Mouse (Mus musculus) retina, postnatal 1 day (tissue): ENCODE results near the gene Gp5.
"Not testable (repeated sequence)": the region's sequence is repeated elsewhere in the genome, so short reads cannot be mapped to it uniquely, and the experiment has no call there.

Source experiments
- DNase-seq: peaks from one replicate; pipeline ENCODE4 v3.0.0-alpha.2; 2012

Gp5 gene

DNA sequence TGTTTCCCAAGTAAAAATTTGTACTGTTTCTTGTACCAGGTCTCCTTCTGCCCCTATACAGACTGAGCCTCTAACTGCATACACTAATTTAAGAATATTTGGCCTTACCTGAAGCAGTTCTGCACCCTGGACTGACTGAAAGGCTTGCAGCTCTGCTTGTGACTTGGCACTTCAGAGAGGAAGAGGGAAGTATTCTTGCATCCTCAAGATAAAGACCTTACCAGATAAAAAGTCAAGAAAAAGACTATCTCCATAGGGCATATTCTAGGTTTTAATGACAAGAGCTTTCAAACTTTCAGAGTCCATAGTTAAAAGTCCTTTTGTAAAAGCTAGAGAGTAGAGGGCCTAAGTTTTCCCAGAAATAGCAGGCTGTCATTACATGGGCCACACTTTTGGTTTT, at the start of gene Gp5:
Gene Gp5 (minus strand): TSS at position 133 of the 400 bp plus-strand sequence.
- no peak for DNase-seq

DNA sequence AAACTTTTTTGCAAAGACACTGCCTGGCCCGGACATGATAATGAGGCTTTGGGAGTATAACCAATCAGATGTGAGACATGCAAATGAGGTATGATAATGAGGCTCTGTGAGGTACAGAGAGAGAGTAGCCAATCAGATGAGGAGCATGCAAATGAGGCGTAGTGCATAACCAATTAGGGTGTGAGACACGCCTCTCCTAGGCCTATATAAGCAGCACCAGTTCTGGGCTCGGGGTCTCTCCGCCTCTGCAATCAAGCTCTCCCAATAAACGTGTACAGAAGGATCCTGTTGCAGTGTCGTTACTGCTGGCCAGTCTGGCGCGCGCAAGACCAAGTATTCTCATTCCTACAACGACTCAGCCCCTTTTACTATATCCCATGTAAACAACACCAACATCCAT, 42.9 kb upstream of the Gp5 start:
- not testable (repeated sequence) for DNase-seq

DNA sequence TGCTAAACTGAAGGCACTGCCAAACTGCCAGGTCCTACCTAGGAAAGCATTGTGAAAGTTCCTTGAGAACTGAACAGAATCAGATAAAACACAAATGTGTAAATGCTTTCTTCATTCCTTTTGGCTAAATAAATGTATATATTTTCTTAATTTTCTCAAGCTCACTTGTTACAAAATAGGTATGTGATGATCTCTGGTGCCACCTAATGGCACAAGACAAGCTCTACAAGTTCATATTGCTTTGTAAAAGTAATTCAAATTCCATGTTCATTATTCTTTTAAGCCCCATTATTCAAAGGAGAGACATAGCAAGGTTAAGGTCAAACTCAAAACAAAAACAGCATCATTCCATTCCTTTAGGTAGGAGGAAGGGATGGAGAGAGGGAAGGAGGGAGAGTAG, 3.7 kb upstream of the Gp5 start:
- peak; percentile 59 for DNase-seq

DNA sequence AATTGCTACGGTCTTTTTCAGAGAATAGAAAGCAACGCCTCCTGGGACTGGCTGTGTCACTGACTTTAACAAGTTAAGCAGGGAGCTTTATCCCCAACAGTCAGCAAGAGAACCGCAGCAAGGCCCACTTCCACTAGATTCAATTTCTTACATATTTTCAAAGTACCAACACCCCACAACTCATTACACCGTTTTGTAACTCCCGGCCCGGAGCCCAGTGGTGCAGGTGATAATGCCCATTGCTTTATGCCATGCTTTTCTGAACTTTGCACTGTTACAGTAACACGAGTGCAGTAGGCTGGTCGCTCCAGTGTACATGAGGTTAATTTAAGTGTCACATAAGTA, 436 bp downstream of the Gp5 start:
- DNase-seq = no peak

DNA sequence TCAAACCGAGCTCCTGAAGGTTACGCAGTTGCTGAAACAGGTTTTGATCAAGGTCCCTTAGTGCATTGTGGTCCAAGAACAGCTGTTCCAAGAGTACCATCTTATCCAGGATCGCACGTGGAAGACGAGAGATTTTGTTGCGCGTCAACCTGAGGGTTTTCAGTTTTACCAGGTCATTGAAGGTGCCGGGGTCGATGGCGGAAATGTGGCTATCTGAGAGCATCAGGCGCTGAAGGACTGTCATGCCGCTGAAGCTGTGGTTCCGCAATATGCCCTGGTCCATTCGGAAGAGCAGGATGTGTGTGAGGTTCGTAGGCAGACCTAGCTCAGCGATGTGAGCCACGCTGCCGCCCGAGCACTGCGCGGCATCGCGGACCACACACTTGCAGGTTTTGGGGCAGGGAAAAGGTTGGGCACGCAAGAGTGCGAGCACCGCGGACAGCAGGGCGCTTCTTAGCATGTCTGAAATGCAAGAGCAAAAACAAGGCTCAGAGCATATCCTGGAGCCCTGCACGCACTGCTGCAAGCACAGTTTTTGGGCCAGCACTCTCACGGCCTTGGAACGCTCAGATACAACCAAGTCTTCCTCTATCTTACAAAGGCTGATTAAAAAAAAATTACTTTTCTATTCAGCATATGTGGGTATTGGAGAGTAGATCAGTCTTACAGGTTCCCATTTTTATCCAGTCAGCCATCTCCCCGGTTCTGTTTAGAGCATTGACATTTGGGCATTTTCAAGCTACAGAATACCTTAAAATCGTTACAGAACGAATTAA, 996 bp downstream of the Gp5 start:
- peak; percentile 47 for DNase-seq

DNA sequence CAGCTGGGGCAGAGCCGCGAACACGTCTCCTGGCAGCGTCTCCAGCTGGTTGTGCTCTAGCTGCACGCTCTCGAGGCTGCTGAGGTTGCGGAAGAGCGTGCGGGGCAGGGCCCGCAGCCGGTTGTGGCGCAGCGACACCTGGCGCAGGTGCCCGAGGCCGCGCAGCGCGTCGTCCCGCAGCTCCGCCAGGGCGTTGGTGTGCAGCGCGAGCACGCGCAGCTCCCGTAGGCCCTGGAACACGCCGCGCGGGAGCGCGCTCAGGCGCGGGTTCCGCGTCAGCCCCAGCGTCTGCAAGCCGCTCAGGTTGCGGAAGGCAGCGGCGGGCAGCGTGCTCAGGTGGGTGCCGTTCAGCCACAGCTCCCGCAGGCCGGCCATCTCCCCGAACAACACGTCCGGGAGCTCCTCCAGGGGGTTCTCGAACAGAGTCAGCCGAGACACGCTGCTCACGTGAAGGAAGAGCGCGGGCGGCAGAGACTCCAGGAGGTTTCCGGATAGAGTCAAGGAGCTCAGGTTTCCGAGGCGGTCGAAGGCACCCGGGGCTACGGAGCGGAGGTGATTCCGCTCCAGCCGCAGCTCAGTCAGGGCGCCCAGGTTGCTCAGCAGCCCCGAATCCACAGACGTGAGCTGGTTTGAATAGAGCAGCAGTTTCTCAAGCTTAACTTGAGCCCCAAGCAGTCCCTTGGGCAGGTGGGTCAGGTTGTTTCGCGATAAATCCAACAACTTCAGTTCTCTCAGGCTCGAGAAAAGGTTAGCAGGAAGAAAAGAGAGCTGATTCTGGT, 1.8 kb downstream of the Gp5 start:
- DNase-seq = peak; percentile 73

DNA sequence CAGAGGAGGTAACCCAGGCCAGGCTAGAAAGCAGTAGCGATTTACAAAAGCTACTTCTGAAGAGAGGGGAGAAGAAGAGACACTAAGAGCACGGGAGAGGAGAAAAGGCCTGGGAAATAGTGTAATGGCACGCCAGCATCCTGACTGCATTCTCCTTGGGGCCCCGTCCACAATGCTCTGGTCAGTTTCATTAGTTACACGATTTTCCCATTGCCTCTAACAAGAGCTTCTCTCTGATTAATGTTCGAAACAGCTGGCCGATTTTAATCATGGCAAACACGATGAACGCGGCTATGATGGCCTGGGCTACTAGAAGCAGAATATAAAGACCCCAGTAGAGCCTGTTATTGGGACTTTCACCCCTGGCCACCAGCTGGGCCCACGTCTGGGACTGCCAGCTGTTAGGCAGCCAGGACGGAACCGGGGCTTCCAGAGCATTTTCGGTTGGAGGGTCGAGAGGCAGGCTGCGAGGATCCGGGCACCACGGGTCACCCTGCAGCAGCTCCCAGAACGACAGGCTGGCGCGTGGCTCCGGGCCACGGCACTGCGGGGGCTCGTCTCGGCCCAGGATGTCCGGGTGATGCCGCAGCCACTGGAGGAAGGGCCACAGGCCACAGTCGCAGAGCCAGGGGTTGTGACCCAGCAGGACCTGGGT, 2.5 kb downstream of the Gp5 start:
- DNase-seq = no peak

DNA sequence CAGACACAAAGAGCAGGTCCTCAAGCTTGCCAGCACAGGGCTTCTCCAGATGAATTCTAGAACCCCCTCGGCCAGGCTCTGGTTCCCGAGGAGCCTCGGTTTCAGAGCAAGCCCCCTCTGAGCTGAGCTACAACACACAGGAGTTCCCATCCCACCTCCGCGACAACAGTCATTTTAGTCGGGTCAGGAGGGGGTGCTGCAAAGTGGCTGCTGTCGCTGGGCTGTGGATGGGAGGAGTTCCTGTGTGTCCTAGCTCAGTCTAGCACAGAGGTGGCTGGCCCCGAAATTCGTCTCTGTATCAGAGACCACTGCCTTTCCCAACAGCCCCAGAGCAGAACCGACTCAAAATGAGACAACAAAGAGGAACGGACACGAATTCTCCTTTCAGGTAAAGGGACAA, 3.3 kb downstream of the Gp5 start:
- no peak for DNase-seq

DNA sequence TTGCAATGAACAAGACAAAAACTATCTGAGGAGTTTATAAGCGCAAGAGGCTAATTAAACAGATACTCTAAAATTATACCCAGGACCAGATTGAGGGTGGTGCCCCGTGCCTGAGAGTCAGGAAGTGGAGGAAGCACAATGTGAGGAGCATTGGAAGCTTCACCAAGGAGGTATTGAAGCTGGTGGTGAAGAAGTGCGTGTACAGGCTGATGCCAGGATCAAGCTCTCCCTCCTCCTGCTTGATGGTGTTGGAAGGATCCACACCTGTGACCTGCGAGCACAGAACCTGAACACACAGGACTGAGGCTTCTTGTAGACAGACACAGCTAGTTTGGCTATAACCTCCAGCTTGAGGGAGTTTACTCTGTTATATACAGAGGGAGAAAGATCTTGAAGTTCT, 4.5 kb downstream of the Gp5 start:
- no peak for DNase-seq

DNA sequence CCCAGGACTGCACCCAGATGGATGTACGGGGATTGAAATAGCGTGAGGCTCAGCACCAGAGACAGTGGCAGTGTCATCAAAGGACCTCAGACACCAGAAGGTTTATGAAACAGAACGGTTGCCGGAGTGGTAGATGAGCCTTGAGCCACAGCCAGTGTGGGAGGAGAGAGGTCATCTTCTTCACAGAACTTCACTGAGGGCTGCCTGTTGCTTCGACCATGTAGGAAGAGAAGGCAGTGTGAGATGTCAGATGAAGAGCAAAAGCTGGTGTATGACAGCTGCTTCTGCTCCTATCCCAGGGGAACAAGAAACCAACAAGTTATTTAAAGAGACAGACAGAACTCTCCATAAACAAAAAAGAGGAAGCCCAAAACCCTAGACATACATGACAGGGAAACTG, 6.3 kb downstream of the Gp5 start:
- DNase-seq = no peak

DNA sequence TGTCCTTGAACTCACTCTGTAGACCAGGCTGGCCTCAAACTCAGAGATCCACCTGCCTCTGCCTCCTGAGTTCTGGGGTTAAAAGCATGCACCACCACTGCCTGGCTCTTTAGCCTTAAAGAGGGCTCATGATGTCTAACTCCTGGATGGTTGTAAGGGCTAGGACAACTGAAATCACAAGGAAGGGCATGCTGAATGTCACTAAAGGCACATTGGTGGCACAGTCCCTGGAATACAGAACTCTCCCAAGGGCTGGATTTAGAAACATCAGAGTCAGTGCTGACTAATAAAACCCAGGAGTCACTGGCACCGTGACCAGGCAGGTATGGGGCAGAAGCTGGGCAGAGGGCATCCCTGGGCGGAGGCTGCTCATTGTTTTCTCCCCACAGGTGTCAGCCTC, 7.2 kb downstream of the Gp5 start:
- DNase-seq = no peak

DNA sequence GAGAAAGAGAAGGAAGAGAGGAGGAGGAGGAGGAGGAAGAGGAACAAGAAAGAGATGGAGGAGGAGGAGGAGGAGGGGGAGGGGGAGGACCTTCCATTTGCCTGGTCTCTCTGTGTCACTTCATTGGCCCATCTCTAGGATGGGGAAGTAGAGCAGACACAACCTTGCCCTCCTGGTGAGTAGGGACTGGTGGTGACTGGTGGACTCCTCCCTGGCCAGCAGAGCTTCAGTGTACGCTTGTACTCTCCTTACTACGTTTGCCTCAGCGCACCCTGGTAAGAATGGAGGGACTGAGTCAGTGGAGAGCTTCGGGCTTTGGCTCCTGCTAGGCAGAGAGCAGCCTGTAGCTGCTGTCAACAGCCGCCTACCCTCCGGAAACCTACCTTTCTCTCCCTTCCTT, 7.9 kb downstream of the Gp5 start:
- no peak for DNase-seq

DNA sequence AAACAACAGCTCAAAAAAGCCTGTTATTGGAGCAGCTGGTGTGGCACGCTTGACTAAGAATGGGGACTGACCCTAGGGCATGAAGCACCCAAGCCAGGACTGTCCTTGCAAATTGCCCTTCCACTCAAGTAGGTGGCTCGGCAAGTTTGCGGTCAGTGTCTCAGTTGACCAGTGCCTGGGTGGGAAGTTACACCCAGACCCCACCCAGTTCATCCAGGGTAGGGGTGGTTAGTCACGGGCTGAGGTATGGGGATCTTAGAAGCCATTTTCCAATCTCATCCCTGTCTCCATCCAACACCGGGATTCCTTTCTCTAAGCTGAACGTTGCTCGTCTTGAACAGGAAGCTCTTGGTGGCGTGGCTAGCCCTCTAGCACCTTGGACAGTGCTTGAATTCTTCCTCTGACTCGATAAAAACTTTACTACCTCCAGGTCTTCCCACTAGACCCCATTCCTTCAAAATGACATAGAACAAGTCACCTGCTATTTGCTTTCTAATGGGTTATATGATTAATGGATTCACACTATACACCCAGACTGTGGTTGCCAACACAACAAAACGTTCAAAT, 10.8 kb downstream of the Gp5 start:
- no peak for DNase-seq

DNA sequence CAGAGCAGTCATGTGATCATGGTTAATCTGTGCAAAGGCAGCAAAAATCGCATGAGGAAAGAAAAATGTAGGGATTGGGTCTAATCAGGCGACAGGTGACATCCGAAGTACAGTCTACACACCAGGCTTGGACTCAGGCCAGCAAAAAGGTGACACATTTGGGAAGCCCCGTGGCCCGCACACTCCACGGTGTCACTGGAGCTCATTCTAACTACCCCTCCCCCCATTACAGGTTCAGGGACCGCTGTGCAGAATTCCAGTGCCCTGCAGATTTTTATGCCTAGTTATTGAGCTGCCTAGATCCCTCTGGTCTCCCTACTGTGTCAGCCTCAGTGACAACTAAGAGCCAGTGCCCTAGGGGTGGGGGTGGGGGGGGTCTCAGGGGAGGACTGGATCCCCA, 13.1 kb downstream of the Gp5 start:
- no peak for DNase-seq

DNA sequence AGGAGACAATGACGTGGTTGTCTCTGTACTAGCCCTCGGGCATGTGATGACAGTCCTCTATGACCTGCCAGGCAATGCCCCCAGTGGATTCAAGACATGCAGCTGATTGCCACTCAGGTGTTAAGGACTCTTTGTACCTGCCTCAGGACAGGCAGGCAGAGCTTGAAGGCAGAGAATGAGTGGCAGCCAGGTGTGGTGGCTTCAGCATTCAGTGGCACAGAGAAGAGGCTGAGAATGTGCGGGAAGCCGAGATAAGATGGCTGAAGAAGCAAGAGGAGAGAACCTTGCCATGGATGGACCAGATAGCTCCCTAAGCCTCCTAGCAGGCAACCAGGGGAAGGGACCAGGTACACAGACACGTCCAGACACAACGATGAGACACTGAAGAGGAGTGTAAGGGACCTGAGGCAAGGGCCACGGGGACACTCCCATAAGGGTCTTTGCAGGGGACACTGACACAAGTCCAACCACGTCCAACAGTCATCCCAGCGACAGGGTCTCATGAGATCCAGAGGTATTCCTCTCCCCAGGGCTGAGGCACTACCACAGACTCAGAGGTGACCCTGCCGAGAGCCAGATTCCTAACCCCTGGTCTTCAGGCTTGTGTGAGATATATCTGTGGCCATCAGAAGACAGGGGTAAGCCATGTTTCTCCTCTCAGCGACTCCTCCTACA, 13.8 kb downstream of the Gp5 start:
- DNase-seq = no peak

DNA sequence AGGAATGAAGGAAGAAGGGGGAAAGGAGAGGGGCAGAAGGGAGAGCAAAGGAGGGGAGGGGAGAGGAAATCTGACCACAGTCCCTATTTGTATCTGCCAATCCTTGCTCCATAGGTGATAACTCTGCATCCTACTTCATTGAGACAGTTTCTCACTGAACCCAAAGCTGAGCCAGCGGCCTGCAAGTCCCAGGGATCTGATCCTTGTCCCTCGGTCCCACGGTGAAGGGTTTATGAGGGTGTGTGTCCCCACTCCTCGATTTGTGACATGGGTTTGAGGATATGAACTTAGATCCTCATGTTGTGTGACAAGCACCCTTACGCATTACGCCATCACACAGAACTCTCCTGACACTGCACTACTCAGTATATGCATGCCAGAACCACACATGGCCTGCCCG, 15.5 kb downstream of the Gp5 start:
- DNase-seq = no peak

DNA sequence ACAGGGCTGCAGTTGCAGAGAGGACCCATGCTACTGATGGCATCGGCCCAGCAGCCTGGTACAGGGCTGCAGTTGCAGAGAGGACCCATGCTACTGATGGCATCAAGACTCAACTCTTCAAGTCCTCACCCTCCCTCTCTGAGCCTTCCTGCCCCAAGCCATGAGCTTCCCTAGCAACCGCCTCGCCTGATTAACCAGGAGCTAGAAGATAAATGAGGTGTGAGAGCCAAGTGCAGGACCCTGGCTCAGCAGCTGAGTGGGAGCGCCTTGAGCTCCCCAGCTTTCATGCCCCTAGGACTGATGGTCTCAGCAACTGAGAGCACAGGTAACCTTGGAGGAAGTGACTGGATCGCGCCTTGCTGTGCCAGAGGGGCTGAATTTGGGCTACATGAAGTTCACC, 20.1 kb downstream of the Gp5 start:
- DNase-seq = peak; percentile 83

DNA sequence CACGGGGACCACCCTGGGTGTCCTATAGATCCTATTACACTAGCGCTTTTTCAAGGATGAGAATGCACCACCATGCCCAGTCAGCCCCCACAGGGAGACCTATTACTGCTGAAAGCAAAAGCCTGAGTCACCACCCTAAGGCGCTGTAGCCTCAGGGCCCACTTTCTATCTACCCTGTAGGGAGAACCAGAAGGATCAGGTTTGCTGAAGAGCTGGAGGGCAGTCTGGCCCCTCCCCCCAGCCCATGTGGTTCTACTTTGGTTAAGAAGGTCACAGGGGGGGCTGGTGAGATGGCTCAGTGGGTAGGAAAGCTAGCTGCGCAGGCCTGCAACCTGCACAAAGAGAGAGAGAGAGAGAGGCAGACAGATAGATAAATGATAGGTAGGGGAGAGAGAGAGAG, 24.9 kb downstream of the Gp5 start:
- peak; percentile 39 for DNase-seq

DNA sequence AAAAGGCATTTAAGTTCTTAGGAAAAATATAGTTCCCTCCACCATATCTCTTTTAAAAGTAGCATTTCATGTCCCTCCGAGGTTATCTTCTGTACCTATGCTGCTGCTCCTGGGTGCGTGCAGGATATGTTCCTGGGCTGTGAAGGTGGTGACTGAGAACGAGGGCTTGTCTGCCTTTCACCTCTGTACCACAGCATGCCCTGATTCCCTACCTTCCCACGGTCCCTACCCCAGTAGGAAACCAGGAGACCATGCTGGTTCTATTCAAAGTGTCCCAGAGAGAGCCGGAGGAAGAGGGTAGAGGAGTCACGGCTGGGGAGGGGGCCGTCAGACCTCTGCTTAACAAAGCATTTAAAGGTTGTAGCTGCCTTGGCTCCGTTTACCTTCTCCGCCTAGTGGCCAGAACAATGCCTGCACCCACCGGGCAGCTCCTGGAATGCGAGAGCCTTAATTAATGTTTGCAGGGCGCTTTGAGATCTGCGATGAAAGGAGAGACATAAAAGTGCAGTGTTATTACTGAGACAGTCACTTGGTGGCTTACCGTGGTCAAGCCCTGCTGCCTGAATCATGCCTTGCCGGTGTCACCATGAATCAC, 26.7 kb downstream of the Gp5 start:
- DNase-seq = peak; percentile 79

DNA sequence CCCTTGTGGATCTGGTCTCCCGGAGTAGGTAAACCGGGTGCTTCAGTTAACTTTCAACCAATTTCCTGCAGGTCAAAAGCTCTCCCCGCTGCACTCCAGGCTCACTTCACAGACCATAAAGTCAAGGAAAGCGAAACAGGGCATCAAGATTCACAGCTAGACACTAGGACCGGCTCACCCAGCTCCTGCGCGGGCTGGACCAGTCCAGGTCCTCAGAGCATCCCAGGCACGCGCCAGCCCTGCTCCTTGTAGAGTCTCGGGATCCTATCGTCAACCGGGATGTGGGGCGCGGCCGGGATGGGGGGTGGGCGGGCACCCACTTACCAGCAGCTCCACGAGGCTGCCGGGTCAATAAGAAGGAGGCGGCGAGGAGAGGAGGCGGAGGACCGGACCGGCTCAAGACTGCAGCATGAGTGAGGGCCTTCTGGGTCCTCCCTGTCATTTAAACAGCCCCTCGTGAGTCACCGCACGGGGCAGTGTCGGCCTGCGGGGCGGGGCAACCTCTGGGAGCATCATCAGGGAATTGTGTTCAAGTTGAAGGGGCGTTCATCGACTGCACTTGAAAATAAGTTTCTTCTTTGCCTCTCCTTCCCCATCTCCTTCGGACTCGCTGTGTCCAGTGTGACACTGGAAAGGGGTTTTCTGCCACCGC, 27.6 kb downstream of the Gp5 start, which contains the start of gene Lrrc15:
Gene Lrrc15 (minus strand): TSS at position 413 of the 652 bp plus-strand sequence.
- DNase-seq = peak; percentile 73

DNA sequence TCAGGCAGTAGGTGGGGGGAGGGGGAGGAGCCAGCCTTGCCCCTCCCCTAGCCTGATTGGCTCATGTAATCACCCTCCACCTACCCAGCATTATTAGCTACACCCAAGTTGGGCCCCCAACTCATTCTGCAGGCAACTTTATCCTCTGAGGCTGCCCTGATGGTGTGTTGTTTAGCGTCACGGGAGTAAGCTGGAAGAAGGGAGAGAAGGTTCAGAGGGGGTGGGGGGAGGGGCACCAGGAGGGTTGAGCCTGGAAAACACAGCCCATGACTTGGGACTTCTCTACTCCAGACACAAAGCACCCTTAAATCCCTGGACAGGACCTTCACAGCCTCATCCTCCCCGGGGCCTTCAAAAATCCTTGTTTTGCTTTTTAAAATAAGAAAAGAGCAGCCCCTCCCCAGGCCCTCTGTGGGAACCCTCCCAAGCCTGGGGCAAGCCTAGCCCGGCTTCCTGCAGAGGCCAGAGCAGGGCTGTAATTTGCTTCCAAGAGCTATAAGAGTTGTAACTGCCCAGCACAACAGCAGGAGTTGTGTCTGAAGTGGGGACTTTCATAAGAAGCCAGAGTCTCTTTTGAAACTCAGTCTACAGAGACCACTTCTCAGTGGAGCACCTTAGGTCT, 29.8 kb downstream of the Gp5 start:
- DNase-seq = no peak

DNA sequence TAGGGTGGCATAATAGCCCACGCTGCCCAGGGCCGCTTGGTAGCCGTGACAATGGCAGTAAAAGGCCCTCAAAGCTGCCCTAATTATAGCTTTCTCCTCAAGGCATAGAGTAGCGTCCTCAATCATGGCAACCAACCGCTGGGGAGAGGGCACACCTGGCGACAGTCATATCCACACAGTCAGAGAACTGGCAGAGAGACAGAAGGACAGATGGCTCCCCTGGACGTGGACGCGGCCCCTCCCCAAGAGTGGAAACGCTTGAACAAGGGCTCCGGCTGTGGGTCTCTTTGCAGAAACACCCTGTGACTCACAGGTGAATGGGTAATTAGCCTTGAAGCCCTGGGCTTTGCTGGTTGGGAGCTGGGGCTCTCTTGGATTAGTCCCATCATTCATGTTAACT, 32.2 kb downstream of the Gp5 start:
- peak; percentile 35 for DNase-seq
